Mouse (Mus musculus) left cerebral cortex, postnatal 10 days (tissue): ENCODE data around the gene Tbrg4. TPM values are rescaled to one million over a fixed set of nuclear protein-coding genes. Genes with fewer than 3 reads are reported as not detected.
A peak's percentile ranks its signal among the peaks of the same experiment; 100 is the strongest.

Source experiments
- DNase-seq, 2 experiments: peaks; one replicate each; pipeline ENCODE4 v3.0.0; 2021 to 2022; ENCODE audit warnings: low spot score in 2 of 2, mixed read lengths in 1 of 2; ENCODE audit errors: extremely low spot score in 1 of 2
- intact Hi-C: fragments of 180-260 bp; cut with DNase I; formaldehyde crosslinking; loops from one replicate; pipeline ENCODE4 v1.15.1; 2025
- total RNA-seq, 2 experiments: library from RNA; stranded (reverse); gene quantifications; 2 replicates each; pipeline ENCODE4 v1.2.3; 2021

The Tbrg4 gene
- total RNA-seq, 2 experiments from 2014 or later, result 48.5 to 55.3 TPM

DNA sequence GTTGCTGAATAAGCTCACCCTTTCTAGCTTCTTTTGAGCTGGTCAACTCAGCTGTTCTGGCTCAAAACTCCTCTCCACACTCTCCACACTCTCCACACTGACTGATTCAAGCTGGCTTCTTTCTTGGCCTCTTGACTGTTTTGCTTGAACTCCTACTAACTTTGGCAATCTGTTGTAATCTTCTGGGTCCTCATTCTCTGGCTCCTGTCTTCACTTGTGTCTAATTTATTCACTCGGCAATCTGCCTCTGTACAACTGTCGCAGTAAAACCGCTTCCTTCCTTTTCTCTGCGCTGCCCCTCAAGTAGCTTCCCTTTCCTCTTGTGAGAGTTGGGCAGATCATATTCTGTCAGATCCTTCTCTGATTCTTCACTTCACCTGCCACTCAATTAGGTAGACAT is 1.9 kb upstream of the Tbrg4 start:
- DNase-seq, result no peak
- intact Hi-C loops, result no loop called here

DNA sequence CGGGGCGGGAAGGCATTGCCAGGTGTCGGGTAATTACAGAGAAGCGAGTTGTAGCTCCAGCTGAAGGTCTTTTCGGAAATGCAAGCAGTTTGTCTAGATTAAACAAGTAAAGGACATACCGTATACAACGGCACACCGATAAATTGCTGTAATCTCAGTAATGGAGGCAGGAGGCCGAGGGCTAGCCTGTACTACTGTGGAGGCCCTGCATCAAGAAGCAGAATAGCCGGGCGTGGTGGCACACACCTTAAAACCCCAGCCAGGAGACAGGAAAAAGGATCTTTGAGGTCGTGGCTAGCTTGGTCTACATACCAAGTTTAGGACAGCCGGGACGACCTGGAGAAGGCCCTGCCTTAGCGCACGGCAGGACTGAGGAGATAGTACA is 513 bp upstream of the Tbrg4 start:
- DNase-seq, result no peak
- intact Hi-C loops, result no loop called here

DNA sequence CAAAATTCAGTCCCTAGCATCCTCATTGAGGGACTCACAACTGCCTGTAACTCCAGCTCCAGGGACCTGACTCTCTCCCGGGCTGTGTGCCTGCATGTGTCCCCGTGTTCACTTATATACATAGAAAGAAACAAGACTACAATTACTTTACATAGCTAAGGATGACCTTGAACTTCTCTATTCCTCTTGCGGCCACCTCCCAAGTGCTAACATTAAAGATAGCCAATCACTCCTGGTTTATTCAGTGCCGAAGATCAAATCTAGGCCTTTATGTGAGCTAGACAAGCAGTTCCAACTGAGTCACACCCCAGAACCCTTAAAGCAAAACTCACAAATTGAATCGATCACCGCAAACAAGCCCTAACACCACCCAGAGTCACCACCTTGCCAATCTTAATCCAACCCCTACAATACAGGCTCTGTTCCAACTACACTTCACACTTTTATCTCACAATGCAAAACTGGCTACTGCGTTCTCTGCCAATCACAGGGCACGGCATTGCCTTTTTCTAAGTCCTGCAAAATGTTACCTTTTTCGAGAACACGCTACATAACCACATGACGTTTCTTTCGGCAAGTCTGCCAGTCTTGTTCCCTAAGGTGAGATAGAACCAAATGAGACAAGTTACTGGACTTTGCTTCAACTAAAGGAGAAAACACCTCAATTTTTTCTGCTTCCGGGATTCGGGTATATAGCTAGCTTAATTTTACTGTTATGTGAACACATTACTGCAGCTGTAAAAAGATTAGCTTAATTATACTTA is 1.1 kb downstream of the Tbrg4 start:
- intact Hi-C loops, result no loop called here
- DNase-seq, result no peak

DNA sequence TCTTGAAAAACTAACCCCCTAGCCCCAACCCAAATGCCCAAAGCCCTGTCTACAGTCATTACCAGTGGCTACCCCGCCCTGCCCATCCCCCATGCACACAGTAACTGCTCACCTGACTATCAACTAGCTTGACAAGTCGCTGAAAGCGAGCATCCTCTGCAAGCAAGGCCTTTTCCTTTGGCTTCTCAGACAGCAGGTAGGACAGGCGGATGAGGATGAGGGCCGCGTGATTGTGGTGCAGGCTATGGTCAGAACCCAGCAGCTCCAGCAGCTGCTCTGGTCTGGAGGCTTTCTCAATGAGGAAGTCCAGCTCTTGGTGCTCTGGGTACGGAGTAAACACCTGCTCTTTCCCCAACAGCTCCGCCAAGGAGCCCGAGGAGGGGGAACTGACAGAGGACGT is 2.2 kb downstream of the Tbrg4 start:
- intact Hi-C loops, result no loop called here
- no peak for DNase-seq

DNA sequence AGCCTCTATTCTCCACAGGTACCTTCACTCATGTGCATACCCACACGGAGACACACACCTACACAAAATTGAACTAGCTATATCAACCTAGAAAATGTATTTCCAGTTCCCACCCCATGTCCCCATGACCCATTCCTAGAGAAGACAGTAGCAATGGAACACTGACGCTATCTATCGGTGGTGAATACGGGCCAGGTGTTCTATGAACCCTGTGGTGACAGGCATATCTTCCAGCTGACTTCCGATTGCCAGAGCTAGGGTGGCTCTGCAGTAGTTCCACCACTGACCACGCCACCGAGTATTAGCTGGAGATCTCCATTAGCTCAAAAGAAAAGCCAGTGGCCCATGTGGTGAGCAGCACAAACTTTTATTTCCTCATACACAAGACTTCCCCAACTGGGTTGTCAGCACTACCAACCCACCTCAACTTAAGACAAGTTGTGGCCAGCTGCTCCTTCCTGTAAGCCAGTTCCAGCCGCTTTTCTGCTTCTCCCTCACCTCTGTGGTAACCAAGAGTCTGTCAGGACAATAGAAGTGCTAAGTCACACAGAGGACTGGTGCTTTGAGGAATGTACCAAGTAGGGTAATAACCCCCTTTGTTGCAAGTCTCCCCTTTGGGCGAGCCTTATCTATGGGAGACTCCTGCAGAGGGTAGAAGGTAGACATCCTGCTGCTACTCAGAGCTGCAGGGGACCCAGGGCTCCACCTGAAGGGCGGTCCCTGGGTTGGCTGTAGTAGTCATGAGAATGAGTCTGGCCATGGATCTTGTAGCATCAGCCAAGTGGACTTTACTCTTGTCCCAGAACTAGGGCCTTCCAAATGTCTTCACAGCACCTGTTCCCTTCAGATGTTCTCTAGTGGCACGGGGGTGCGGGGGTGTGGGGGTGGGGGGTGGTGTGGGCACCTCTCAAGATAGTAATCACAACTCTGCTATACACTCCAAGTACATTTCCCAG is 10.3 kb downstream of the Tbrg4 start:
- no peak for DNase-seq
- intact Hi-C loops, result no loop called here

DNA sequence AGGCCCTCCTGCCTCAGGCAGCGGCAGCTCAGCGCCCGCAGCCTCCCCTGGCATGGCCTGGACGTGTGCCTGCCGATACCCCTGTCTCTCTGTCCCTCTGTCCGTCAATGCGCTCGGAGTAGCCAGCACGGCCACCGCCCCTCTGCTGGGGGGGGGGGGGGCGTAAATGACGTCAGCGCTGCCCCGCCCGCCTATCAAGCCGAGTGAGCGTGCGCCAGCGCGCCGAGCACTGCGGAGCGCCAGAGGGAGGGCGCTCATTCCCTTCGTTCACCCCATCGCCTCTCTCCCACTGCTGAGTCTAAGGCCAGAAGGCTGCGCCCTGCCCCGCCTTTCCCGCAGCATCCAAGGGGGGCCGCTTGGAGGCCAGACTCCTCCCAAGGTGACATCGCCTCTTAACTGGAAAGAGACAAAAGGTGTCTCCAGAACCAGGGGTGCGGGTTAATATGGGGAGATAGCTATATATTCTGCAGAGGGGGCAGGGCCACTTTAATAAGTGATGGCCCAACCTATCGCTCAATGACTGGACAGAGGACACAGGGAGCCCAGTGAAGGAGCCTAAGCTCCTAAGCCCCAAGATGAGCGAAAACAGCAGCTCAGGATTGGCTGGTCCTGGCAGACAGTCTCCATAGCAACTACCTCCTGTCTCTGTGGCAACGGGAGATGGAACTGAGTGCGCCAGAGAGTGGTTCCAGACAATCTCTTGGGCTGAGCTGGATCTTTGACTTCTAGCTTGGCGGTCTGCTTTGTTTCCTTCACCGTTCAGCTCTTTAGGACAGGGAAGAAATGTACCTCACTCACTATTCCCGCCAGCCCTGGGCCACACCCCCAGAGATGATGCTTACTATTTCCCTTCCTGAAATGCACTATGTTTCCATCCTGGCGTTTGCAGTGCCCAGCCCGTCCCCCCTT is 20.1 kb downstream of the Tbrg4 start, which contains the start of gene Nacad:
Gene Nacad, minus strand, starts transcription at position 563 of the 909 bp plus-strand sequence.
- intact Hi-C loops, result no loop called here
- DNase-seq, result peak; percentile 79 to 83

DNA sequence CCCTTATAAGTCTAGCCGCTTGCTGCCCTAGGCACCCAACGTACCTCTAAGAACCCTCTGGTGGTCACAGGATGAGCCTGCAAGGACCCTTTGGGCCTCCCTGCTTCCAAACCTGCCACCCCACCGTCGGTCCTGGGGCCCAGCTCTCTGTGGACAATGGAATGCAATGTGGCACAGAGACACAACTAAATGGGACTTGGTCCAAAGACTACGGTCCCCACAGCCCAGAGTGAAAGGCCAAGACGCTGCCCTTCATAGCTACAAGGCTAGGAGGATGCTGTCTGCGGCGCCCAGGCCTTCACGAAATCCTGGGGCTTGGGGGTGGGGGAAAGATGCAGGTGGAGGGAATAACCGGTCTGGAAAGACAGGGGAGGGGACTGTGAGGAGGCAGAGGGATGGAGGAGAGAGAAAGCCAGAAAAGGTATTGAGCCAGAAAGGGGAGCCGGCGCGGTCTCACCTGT is 20.8 kb downstream of the Tbrg4 start:
- intact Hi-C loops, result no loop called here
- peak; percentile 27 to 42 for DNase-seq

DNA sequence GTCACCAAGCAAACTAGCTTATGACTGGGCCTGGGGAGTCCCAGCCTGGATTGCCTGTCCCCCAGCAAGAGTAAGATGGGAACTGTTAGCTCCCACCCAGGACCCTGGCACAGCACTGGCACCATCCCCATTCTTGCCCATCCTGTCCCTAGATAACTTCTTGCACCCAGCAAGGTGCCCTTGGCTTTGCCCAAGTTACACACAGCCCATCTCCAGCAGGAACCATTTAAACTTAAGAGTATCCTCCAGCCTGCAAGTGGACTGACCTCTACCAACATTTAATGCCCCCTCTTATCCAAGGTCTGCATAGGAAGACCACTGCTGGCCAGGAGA is 21.3 kb downstream of the Tbrg4 start:
- intact Hi-C loops, result no loop called here
- DNase-seq, result no peak

DNA sequence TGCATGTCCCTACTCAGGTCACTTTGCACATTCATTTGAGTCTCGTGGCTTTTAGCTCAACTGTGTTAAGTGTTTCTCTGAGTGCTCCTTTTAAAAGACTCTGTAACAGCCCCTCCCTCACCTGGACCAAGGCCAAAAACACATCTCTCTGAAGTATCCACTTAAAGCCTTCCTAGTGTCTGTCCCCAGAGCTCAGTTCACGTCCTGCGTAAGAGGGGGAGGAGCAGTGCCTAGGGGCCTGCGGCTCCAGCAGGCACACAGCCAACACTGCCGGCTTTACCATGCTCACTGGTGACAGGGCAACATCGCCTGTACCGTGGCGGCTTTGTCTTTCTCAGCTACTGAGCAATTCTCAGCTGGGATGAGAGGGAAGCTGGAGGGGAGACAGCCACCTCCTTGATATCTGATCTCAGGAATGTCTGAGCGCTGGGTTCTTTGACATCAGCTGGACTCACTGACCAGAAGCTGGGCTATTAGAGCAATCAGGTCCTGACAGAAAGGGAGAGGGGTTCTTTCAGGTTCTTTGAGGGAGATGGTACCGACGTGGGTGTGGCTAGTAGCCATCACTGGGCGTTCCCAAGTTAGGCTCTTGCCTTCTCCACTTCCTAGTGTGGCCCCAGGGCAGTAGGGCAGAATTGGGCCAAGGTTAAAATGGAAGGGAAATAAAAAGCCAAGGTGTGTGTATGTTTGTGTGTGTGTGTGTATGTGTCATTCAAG is 21.8 kb downstream of the Tbrg4 start:
- DNase-seq, result peak; percentile 68 to 83
- intact Hi-C loops, result no loop called here

DNA sequence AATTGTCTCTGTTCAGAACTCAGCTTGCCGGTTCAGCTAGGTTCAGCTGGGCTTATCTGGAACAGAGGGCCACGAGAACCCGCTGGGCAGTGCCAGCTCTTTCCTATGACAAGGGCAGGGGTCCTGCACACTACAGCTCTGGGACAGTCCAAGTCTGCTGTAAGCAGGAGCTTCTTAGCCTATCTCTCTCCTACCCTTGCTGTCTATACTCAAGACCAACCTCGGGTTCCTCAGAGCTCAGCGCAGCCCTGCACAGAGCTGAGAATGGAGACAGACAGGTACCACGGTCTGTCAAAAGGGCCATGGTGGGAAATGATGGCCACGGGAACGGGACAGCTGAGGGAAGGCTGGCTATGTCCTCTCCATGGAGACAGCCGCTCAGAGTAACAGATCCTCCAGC is 22.6 kb downstream of the Tbrg4 start:
- intact Hi-C loops, result no loop called here
- DNase-seq, result no peak

DNA sequence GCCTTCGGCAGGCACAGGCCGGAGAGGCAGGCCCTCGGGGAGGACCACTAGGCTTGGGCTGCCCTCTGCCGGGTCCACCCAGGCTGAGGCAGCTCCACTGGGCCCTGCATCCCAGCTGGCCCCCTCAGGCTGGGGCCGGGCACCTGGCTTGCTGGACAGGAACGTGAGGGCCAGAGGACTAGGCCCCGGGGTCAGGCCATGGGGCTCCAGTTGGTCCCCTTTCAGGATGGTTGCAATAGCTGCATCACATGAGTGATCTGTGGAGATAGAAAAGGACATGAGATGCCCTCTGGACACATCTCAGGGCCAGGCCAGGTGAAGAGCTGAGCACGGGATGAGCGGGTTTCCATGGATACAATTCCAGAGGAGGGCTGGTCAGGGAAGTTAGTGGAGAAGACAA is 23.2 kb downstream of the Tbrg4 start:
- no peak for DNase-seq
- intact Hi-C loops, result no loop called here

DNA sequence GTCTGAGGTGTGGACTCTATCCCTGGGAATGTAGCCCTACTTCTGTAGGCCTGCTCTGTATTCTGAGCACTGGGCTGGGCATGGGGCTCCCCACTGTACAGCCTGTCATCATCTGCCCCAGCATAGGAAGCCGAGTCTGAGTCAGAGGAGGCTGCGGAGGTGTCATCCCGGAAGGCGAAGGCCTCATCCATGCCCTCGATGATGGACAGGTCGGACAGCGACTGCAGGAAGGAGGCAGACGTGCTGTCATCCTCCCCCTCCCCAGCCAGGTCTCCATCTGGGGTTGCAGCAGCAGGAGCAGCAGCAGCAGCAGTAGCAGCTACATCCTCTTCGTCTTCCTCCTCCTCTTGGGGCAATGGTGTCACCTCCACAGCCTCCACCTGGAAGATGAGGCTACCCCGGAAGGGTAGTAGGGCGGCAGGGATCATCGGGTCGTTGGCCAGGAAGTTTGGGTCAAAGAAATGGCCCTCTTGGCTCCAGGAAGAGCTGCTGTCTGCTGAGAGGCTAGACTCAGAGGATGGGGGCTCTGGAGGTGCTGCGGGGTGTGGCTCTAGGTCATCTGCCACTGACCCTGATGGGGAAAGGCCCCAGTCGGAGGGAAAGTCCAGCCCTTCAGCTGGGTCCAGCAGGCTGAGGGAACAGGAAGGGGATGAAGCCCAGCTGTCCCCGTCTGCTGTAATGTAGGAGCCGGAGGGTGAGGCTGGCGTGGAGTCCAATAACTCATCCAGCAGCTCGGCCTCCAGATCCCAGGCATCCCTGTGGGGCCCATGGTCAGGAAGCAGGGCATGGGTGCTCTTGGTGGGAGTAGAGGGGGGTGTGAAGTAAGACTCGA is 24.0 kb downstream of the Tbrg4 start:
- intact Hi-C loops, result no loop called here
- peak in 1 of 2 experiments; percentile 31 for DNase-seq

DNA sequence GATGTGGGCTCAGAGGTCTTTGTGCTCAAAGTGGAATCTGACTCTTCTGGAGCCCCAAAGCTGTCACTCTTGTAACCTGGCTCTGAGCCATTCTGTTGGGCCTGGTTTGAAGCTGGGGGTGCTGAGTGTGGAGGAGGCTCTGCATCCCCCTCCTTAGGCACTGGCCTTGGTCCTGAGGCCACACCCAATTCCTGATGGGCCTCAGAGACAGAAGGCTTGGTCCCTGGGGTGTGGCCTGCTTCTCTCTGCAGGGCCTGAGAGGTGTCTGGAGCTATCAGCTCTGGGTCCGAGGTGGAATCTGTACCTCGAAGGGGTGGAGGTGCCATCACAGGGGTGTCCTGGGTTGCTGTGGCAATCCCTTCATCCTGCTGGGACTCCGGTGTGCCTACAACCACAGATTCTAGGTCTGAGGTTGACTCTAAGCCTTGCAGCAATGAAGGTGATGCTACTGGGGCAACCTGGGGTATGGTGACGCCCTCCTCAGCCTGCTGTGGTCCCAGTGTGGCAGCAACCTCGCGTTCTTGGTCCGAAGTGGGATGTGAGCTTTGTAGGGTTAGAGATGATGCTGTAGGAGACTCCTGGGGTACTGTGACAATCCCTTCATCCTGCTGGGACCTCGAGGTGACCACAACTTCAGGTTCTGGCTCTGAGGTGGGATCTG is 25.5 kb downstream of the Tbrg4 start:
- DNase-seq, result no peak
- intact Hi-C loops, result no loop called here

DNA sequence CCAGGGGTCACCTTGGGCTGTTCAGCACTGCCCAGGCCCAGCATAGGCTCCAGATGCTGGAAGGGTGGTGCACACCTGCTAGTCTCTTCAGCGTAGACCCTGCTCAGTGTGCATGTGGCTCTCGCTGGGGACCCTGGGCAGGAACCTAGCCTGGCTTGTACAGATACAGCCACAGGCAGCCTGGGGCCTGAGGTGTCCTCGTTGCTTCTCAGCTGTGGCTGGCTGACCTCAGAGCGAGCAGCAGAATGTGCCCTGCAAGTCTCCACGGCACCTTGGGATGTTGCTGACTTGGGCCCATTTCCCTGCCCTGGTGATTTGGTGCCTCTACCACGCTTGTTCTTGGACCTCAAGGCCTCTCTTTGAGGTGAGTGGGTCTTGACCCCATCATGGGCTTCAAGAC is 26.0 kb downstream of the Tbrg4 start:
- intact Hi-C loops, result loop anchor here (5.0 kb wide), 1 partner anchor 53 kb away; the partner anchor contains the start of gene Ccm2
- DNase-seq, result no peak

DNA sequence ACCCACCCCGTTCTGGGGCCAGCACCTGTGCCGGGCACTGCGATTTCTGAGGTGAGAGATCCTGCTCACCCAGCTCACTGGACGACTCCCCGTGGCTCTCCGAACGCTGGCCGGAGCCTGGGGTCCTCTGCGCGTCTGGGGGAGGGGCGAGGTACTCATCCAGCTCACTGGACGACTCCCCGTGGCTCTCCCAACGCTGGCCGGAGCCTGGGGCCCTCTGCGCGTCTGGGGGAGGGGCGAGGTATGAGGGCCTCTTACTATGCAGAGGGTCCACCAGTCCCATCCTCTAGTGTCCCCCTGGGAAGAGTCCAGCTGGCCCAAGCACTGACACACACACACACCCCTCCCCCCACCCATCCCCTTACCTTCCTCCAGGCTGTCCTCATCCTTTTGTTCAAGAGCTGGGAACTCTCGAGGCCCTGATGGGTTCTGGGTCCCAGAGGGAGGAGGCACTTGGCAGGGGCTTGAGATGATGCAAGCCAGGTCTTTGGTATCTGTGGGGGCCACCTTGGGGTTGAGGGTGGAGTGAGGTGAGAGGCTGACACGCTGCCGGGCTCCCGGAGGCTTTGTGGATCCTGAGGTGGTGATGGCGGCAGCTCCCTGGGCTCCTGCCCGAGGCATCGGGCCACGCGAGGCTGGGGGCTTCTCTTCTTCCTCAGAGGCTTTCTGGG is 26.7 kb downstream of the Tbrg4 start:
- peak in 1 of 2 experiments; percentile 62 for DNase-seq
- intact Hi-C loops, result loop anchor here (5.0 kb wide), 1 partner anchor 52 kb away; the partner anchor contains the start of gene Ccm2

DNA sequence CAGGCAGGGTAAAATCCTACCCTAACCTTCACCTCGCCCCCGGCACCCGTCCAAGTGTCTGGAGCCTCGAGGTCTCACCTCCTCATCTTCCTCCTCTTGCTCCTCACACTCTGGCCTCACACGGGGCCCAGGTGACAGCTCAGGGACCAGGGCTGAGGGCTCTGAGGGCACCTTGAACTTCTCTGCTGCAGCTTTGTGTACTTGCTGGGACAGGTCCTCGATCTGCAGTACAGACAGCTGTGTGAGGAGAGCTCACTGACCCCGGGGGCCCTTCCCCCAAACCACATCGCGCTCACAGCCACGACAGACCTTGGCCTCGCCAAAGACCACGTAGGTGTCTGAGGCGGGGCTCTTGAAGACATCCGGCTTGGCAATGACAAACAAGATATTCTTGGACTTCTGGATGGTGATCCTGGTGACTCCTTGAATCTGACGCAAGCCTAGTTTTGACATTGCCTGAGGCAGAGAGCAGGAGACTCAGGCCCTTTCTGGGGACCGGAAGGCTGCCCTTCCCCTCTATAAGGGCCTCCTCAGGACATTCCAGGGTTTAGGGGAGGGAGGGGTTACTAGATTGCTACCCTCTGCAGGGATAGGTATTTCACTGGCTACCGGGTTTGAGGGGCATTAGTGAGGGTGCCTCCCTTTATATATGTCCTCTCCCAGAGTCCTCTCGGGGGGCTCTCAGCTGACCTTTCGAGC is 27.5 kb downstream of the Tbrg4 start:
- peak in 1 of 2 experiments; percentile 37 for DNase-seq
- intact Hi-C loops, result loop anchor here (5.0 kb wide), 1 partner anchor 51 kb away; the partner anchor contains the start of gene Ccm2
